Mouse (Mus musculus) mouse embryonic stem cell (cell line): Measurements from ENCODE around the gene Cxcr3.

Experiments used
- in situ Hi-C, 2 experiments: fragments of 300-500 bp; cut with MboI; formaldehyde crosslinking; loops; 1 replicate in 1 of 2; 3 replicates in 1 of 2; pipeline ENCODE4 v1.14.3; 2019 to 2020; ENCODE audit warnings: low sequenced_read_pairs in 2 of 2, low pct_unique_long_range_greater_than_20kb in 1 of 2, mixed read lengths in 1 of 2; ENCODE audit not compliant: unreplicated experiment in 1 of 2

The Cxcr3 gene

GRCm38 (mm10) chrX:101733828-101734319, at the start of gene Cxcr3:
Gene Cxcr3, minus strand, starts transcription at chrX:101734269.
- in situ Hi-C loops: no loop called here

GRCm38 (mm10) chrX:101772035-101772434, 38.0 kb upstream of the Cxcr3 start:
- in situ Hi-C loops: no loop called here

GRCm38 (mm10) chrX:101770307-101770706, 36.2 kb upstream of the Cxcr3 start:
- in situ Hi-C loops: no loop called here

- in situ Hi-C loops: loop anchor here in 1 of 2 experiments (10.0 kb wide), 2 partner anchors 65 to 155 kb away; no protein-coding TSS in a partner anchor
These were observed 35.4 kb upstream of the Cxcr3 start for GRCm38 (mm10) chrX:101769478-101769877.

DNA sequence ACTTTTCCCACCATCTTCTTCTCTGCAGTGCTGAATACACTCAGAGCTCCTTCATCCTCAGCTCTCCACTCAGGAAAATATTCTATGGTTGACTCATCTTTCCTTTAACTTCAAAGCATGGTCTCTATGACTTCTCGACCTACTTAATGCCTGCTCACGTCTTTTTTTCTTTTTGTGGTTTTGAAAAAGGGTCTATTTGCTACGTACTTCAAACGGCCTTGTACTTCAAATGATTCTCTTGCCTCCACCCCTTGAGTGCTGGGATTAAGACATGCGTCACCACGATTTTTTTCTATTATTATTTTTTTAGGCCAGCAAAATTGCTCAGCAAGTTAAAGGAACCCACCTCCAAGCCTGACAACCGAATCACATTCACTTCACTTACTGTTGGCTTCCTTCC, 33.2 kb upstream of the Cxcr3 start:
- in situ Hi-C loops: loop anchor here in 1 of 2 experiments (10.0 kb wide), 2 partner anchors 62 to 152 kb away; no protein-coding TSS in a partner anchor

- in situ Hi-C loops: loop anchor here in 1 of 2 experiments (10.0 kb wide), 2 partner anchors 60 to 150 kb away; no protein-coding TSS in a partner anchor
These were observed 31.0 kb upstream of the Cxcr3 start for GRCm38 (mm10) chrX:101765111-101765510.

- in situ Hi-C loops: loop anchor here in 1 of 2 experiments (10.0 kb wide), 2 partner anchors 60 to 150 kb away; no protein-coding TSS in a partner anchor
These were observed 30.6 kb upstream of the Cxcr3 start for GRCm38 (mm10) chrX:101764621-101765020.

DNA sequence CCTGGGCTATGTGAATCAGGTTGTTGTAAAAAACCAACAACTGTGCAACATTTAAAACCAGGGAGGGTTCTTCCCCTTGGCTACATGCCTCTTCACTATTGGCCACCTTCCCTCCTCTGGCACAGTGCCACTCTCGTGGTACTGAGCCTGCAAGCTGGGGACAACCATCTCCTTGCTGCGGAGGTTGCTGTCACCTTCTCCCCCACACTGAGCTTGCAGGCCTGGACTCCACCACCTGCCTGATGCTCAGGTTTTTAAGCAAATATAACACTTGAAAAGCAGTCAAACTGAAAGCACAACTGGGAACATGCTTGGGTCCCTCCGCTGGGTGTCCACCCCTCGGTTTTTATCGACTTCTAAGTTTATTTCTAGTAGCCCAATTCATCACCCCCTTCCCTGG, 20.4 kb upstream of the Cxcr3 start:
- in situ Hi-C loops: no loop called here

- in situ Hi-C loops: no loop called here
These were observed 16.1 kb upstream of the Cxcr3 start for GRCm38 (mm10) chrX:101750144-101750543.

- in situ Hi-C loops: no loop called here
These were observed 7.0 kb upstream of the Cxcr3 start for GRCm38 (mm10) chrX:101741064-101741433.

DNA sequence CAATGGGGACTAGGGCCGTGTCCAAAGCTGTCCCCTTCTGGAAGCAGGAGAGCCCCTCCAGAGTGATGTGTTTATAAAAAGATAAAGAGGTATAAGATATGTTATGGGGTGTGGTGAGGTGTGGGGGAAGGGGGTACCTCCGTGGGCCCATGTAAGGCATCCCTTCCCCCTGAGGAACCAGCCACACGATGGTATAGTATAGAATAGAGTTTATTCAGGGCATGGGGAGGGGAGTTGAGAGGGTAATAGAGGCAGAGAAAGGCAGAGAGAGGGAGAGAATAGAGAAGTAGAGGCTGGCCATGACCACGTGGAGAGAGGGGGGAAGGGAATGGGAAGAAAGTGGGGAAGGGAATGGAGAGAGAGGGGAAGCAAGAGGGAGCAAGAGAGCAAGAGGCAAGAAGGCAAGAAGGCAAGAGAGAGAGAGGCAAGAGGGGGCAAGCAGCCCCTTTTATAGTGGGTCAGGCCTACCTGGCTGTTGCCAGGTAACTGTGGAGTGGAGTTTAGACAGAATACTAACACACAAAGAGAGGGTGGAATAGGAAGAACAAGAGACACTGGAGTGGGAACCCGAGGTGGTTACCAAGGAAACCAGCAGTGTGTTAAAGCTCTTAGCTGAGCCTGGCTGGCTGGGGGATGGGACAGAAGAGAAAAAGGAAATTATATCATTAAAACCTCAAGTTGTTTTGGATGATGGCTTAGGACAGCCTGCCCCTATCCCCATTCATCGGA, 6.4 kb upstream of the Cxcr3 start:
- in situ Hi-C loops: no loop called here

DNA sequence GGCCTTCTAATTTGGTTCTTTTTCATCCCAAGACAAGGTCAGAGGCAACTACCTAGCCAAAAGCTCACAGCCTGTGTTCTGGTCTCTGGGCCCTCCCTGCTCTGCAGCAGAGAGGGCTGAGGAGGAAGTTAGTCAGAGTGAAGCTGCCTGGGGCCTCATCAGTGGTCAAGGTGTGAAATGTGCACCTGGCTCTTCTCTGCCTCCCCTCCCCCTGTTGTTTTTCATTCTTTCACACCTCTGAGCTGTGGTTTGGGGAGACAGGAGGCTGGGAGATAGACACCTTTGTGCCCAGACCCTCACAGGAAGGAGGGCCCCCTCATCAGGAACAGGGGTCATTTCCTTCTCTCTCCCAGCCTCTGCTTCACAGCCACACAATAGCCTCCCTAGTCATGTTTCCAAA, 3.1 kb upstream of the Cxcr3 start:
- in situ Hi-C loops: no loop called here

- in situ Hi-C loops: no loop called here
These were observed 912 bp upstream of the Cxcr3 start for GRCm38 (mm10) chrX:101734981-101735380.

- in situ Hi-C loops: no loop called here
These were observed 781 bp downstream of the Cxcr3 start for GRCm38 (mm10) chrX:101733288-101733687.

DNA sequence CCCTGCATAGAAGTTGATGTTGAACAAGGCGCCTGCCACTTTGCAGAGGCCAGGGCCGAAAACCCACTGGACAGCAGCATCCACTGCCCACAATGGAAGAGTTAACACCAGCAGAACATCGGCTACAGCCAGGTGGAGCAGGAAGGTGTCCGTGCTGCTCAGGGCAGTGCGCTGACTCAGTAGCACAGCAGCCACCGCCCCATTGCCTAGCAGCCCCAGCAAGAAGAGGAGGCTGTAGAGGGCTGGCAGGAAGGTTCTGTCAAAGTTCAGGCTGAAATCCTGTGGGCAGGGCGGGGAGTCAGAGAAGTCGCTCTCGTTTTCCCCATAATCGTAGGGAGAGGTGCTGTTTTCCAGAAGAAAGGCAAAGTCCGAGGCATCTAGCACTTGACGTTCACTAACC, 1.4 kb downstream of the Cxcr3 start:
- in situ Hi-C loops: no loop called here

DNA sequence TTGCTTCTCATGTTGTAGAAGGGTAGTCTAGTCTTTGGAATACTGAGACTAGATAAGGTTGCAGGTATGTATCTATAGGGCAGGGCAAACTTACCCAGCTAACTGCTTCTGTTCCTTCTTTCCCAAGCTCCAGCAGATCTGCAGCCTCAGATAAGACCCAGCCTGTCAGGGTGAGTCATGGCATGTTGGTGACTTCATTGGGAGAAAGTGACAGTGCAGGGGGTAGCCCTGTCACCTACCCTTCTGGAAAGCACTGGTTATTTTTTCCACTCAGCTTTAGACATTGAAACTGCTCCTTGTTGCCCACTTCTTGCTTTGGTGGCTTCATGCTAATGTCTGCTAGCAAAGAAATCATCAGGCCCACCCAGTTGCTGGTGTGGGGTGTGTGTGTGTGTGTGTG, 4.1 kb downstream of the Cxcr3 start:
- in situ Hi-C loops: no loop called here

GRCm38 (mm10) chrX:101720401-101720800, 13.7 kb downstream of the Cxcr3 start:
- in situ Hi-C loops: no loop called here

GRCm38 (mm10) chrX:101705111-101705510, 29.0 kb downstream of the Cxcr3 start:
- in situ Hi-C loops: loop anchor here in 1 of 2 experiments (10.0 kb wide), 1 partner anchor 60 kb away; no protein-coding TSS in a partner anchor

DNA sequence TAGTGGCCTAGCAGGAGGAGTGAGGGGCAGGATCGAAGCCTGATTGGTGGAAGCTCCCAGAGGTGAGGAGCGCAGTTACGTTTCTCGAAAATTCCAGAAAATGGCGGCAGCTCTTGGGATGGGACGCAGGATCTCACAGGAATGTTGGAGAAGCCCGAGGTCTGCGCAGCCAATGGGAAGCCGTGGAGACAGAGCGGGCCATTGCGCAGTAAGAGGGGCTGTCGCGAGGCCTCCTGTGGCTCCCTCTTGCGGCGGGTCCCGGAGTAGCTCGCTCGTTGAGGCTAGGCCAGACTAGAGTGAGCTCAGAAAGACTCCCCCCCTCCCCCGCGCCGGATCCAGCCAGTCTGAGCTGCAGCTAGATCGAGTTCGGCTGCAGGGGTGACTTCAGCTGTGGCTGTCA, 35.8 kb downstream of the Cxcr3 start:
- in situ Hi-C loops: no loop called here

DNA sequence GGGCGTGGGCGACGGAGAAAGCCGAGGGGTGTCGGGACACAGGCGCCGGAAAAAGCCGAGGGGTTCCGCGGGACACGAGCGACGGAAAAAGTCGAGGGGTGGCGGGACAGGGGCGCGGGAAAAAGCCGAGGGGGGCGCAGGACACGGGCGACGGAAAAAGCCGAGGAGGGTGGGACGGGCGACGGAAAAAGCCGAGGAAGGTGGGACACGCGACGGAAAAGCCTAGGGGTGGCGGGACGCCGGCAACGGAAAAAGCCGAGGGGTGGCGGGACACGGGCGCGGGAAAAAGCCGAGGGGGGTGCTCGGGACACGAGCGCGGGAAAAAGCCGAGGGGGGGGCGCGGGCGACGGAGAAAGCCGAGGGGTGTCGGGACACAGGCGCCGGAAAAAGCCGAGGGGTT, 36.5 kb downstream of the Cxcr3 start:
- in situ Hi-C loops: no loop called here
